Comparison of ENCODE assay signal across 18 mouse cellular contexts in genomic region chr10:19948381-19948780, GRCm38 (mm10). TPM values are rescaled to one million over a fixed set of nuclear protein-coding genes. Genes with fewer than 3 reads are reported as not detected.
DNase-seq lines count a peak whose midpoint lies in the region; ATAC-seq lines count a peak whose summit lies in the region.
"Had no signal": no experiment of that assay in that cellular context is flagged by ENCODE, and none has a peak within 500 bp of the region (broad histone marks: within the 10 kb centered on the region; RNA-seq: fewer than 3 reads in every experiment).

No protein-coding gene starts in this region.

- intact Hi-C loops in heart, postnatal 36 days (cut with DNase I): no loop called here

- no peak overlapping the region for H3K27ac ChIP-seq in heart, embryonic 10.5 days
- no peak overlapping the region for H3K27ac ChIP-seq in midbrain, embryonic 11.5 days (ENCODE audit: low read depth, low read length)
- H3K27ac ChIP-seq in midbrain, embryonic 16.5 days (ENCODE audit: low read length): no peak overlapping the region
- H3K27ac ChIP-seq: embryonic facial prominence, embryonic 10.5 days; embryonic facial prominence, embryonic 12.5 days; forebrain, embryonic 13.5 days; forebrain, embryonic 15.5 days had no signal

- H3K4me2 ChIP-seq in midbrain, embryonic 11.5 days: no peak overlapping the region
- no peak overlapping the region for H3K4me2 ChIP-seq in midbrain, embryonic 16.5 days (ENCODE audit: low read length)
- H3K4me2 ChIP-seq: embryonic facial prominence, embryonic 12.5 days; forebrain, embryonic 13.5 days; forebrain, embryonic 15.5 days had no signal

- no peak overlapping the region for H3K9ac ChIP-seq in midbrain, embryonic 11.5 days (ENCODE audit: low read length)
- H3K9ac ChIP-seq in midbrain, embryonic 16.5 days (ENCODE audit: low read depth, low read length): no peak overlapping the region
- H3K9ac ChIP-seq: embryonic facial prominence, embryonic 12.5 days; forebrain, embryonic 13.5 days; forebrain, embryonic 15.5 days; forebrain, postnatal 0 days had no signal

- peaks cover 7% of the 10 kb centered on the region for H3K4me1 ChIP-seq in heart, embryonic 10.5 days
- no peaks in the 10 kb centered on the region for H3K4me1 ChIP-seq in midbrain, embryonic 11.5 days (ENCODE audit: control insufficient read depth, insufficient read depth, low read length)
- H3K4me1 ChIP-seq in midbrain, embryonic 16.5 days (ENCODE audit: control insufficient read depth, insufficient read depth, low read length): no peaks in the 10 kb centered on the region
- H3K4me1 ChIP-seq: embryonic facial prominence, embryonic 12.5 days; forebrain, embryonic 13.5 days; forebrain, embryonic 15.5 days had no signal

- 92% methylated on average over 11 of the region's 11 CpGs for WGBS in heart, embryonic 10.5 days
- 91% methylated on average over 11 of the region's 11 CpGs for WGBS in midbrain, embryonic 11.5 days
- 88% methylated on average over 11 of the region's 11 CpGs for WGBS in midbrain, embryonic 16.5 days

- no peaks in the 10 kb centered on the region for H3K27me3 ChIP-seq in heart, embryonic 10.5 days (ENCODE audit: insufficient read depth, poor library complexity, severe bottlenecking)
- no peaks in the 10 kb centered on the region for H3K27me3 ChIP-seq in midbrain, embryonic 11.5 days (ENCODE audit: control insufficient read depth, insufficient read depth, low read length)
- H3K27me3 ChIP-seq in midbrain, embryonic 16.5 days (ENCODE audit: control insufficient read depth, insufficient read depth, low read depth, low read length): no peaks in the 10 kb centered on the region
- H3K27me3 ChIP-seq: embryonic facial prominence, embryonic 12.5 days; forebrain, embryonic 13.5 days; forebrain, embryonic 15.5 days had no signal

- H3K4me3 ChIP-seq in heart, embryonic 10.5 days: no peak overlapping the region
- no peak overlapping the region for H3K4me3 ChIP-seq in midbrain, embryonic 11.5 days (ENCODE audit: low read depth, low read length)
- no peak overlapping the region for H3K4me3 ChIP-seq in midbrain, embryonic 16.5 days (ENCODE audit: low read depth, low read length)
- H3K4me3 ChIP-seq: embryonic facial prominence, embryonic 10.5 days; embryonic facial prominence, embryonic 12.5 days; forebrain, embryonic 13.5 days; forebrain, embryonic 15.5 days had no signal

- H3K36me3 ChIP-seq in heart, embryonic 10.5 days: peaks cover 3% of the 10 kb centered on the region; the same call in 1 of the 2 replicates
- H3K36me3 ChIP-seq in midbrain, embryonic 11.5 days (ENCODE audit: control insufficient read depth, insufficient read depth, low read length): no peaks in the 10 kb centered on the region
- H3K36me3 ChIP-seq in midbrain, embryonic 16.5 days (ENCODE audit: control insufficient read depth, insufficient read depth, low read length): no peaks in the 10 kb centered on the region
- H3K36me3 ChIP-seq: embryonic facial prominence, embryonic 10.5 days; embryonic facial prominence, embryonic 12.5 days; forebrain, embryonic 15.5 days had no signal

- ATAC-seq in midbrain, embryonic 11.5 days (ENCODE audit: low FRiP score): no peak
- ATAC-seq in midbrain, embryonic 16.5 days: no peak
- ATAC-seq: forebrain, embryonic 13.5 days; forebrain, embryonic 15.5 days; forebrain, postnatal 0 days had no signal

- DNase-seq in heart, embryonic 10.5 days (ENCODE audit: low spot score): peak; percentile 67
- DNase-seq in heart, postnatal 36 days: no peak
- DNase-seq in midbrain, embryonic 11.5 days (ENCODE audit: low spot score, missing footprints): peak; percentile 6
- DNase-seq in layer of hippocampus, adult 9-11 months: no peak
- DNase-seq: adrenal gland, adult 2 months; adrenal gland, postnatal 10 days; adrenal gland, postnatal 25 days; cerebellum, adult 11-12 months; cerebellum, adult 2 months; cerebellum, adult 9-10 months; cerebellum, postnatal 10 days; cerebellum, postnatal 25 days; forebrain, postnatal 0 days had no signal

- no peaks in the 10 kb centered on the region for H3K9me3 ChIP-seq in heart, embryonic 10.5 days
- no peaks in the 10 kb centered on the region for H3K9me3 ChIP-seq in midbrain, embryonic 11.5 days (ENCODE audit: control insufficient read depth, low read length)
- no peaks in the 10 kb centered on the region for H3K9me3 ChIP-seq in midbrain, embryonic 16.5 days (replicated peaks; ENCODE audit: control insufficient read depth, low read length, poor library complexity, severe bottlenecking)
- H3K9me3 ChIP-seq: embryonic facial prominence, embryonic 10.5 days; embryonic facial prominence, embryonic 12.5 days; forebrain, embryonic 13.5 days; forebrain, embryonic 15.5 days had no signal

RNA-seq across cellular contexts. Expression of gene Map3k5, which starts 14.1 kb away (rescaled TPM):
- polyA plus RNA-seq in heart, embryonic 10.5 days (2016; fragmentation: Nextera tagmentation; extraction: Ambion mirVana): 2.4 and 2.6 TPM in 2 replicates
- total RNA-seq in heart, postnatal 36 days (2021): 10 to 100 TPM; 43.4 to 43.5 TPM
- 0.51 and 1.0 TPM in 2 replicates for polyA plus RNA-seq in midbrain, embryonic 11.5 days (2014; fragmentation: Nextera tagmentation; extraction: Ambion mirVana)
- 1.1 and 1.2 TPM in 2 replicates for polyA plus RNA-seq in midbrain, embryonic 16.5 days (2015; fragmentation: Nextera tagmentation; extraction: Ambion mirVana)

RNA-seq across cellular contexts. Expression of gene Pex7, which starts 40.9 kb away (rescaled TPM):
- polyA plus RNA-seq in heart, embryonic 10.5 days (2016; fragmentation: Nextera tagmentation; extraction: Ambion mirVana): 31.6 and 41.5 TPM in 2 replicates
- total RNA-seq in heart, postnatal 36 days (2021): 10 to 100 TPM; 27.4 to 35.1 TPM
- 33.4 and 33.6 TPM in 2 replicates for polyA plus RNA-seq in midbrain, embryonic 11.5 days (2014; fragmentation: Nextera tagmentation; extraction: Ambion mirVana)
- polyA plus RNA-seq in midbrain, embryonic 16.5 days (2015; fragmentation: Nextera tagmentation; extraction: Ambion mirVana): 26.0 and 32.8 TPM in 2 replicates

Comparison
In these comparisons a context has a peak if more than half of its experiments do, and no peak if none do; other contexts are left out.
1. DNase-seq: peak in heart, embryonic 10.5 days (single experiment) and midbrain, embryonic 11.5 days (single experiment); none in heart, postnatal 36 days (0 of 2) and layer of hippocampus, adult 9-11 months (single experiment).